Mouse (Mus musculus): ENCODE measurements at regions not wholly inside any gene's neighbourhood (a gene's known extent, or its start where the extent isn't known, plus 50 kb on each side); places are given as distances from the start of the nearest gene placed in this dataset.

DNA sequence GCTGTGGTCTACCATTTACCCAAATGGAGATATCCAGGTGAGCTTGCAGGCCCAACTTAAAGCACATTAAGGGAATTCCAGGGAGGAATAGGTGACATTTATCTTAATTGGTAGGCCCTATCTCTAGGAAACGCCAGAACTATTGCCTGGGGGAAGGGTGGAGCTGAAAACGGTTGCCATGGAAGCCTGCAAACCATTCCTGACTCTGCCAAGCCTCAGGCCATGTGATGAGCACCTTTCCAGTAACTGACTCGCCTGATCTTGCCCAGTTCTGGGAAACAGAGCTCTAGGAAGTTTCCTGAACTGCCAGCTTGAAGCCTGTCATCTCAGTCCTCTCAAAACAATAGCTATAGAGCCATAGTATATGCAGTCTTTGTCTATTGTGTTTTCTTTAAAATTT is 297.0 kb downstream of the Slitrk5 start:
- DNase-seq (ENCODE audit: low spot score in 2 of 2): no peak

DNA sequence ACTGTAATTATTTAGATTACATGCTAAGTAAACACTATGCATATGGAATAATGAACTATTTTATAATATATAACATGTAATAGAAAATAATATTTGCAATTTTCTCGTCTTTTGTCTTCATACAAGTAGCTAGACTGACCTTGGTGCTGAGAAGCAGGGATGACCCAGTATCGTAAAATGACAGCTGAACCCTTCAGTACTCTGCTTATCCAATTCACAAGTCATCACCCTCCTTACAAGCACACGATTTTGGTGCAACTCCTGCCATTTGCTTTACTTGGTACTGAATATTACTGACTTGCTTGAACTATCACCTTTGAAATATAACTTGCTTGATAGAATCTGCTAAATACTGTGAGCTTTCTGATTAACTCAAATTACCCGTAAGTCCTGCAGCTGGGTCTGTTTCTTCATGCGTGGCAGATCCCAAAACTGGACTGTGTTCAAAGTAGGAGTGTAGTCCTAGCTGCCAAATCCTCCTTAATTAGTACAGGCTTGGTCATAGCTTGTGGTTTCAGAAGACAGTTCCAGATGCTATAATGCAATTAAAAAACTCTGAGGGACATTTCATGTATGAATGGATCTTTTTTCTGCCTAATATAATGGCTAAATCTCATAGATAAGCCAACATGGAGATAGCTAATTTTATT is 321.0 kb downstream of the Slitrk5 start:
- no peak for DNase-seq (ENCODE audit: low spot score in 2 of 2)

DNA sequence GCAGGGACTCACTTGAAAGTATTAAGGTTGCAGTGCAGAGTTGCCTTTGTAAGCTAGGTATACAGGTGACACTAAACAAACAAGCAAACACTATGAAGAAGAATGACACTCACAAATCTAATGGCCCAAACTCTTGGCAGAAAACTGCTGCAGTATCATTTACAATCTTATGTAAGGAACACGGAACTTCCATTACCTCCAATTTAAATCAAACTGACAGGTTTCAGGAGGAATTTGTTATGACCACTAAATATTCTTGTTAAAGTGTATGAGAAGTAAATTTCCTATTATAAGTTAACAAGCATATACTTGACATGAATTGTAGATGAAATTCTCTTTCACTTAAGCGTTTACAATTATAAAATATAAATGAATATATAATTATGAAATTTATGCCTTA is 327.2 kb downstream of the Slitrk5 start:
- DNase-seq (ENCODE audit: low spot score in 2 of 2): no peak

DNA sequence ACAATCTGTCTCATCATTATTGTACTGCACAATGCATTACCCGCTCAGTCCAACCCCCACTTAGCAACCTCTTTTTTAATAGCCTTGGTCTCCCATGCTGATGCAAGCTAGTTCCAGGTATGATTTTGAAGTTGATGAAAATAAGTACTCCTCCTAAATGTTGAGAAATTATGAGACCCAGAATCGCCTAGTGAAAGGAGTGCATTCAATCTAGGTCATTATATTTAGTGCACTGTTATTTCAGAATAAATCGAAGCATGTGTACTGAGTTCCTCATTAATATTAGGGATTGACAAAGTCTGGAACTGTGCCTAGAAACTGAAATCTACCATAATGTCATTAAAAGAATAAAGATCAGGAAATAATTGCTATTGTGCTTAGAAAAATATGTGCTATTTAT is 328.0 kb downstream of the Slitrk5 start:
- DNase-seq (ENCODE audit: low spot score in 2 of 2): no peak

DNA sequence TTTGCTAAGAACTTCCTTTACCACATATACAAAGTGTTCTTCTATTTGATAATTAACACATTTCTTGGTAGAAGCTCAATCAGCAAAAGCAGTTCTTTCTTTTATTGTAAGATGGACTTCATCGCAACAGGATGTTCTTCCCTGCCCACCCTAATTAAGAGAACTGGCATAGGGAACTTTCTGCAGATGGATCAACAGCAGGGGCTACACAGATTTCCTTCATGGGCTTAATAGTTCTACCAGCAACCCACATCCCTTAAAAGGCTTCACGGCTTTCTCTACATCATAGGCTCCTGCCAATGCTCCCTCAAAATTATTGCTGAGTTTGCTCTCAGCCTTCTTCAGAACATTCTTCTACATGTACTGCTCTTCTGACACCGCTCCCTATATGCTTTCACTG is 333.8 kb downstream of the Slitrk5 start:
- peak in 1 of 2 experiments; percentile 48 for DNase-seq (ENCODE audit: low spot score in 2 of 2)

DNA sequence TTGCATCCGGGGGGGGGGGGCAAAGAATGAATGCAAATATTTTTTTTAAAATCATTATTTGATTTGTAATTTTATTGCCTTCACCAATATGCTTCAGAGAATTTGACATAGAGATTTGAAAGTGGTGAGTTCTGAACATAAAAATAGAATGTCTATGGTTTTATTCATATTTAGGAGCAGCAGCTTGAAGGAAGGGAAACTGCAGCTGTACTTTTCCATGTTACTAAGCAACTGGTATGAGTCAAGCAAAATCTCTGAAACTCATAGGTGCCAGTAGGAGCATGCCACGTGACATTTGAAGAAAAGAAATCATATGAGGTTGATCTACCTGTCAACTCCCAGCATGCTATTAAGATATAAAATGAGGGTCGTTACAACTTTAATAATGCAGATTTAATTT is 354.4 kb downstream of the Slitrk5 start:
- peak; percentile 6 to 34 for DNase-seq (ENCODE audit: low spot score in 2 of 2)

DNA sequence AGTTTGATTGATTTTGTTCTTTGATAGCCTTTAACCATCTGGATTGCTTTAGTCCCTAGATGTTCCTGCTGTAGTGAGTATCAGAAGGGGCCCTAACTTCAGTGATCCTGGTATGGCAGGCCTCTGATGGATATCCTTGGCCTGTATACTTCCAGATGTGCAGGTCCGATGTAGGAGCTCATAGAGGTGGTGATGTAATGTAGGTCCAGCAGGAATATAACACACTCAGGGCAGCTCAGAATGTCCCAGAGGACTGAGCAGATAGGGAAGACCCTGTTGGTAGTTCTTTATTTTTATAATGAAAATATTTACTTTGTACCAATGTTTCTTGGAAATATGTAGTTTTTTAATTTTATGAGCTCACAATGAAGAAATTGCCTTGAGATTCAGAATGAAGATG is 400.2 kb downstream of the Slitrk5 start:
- DNase-seq (ENCODE audit: low spot score in 2 of 2): no peak
